Mouse (Mus musculus): ENCODE measurements around the gene Gm3739. TPM values are rescaled to one million over a fixed set of nuclear protein-coding genes. Genes with fewer than 3 reads are reported as not detected.
"Not testable (repeated sequence)": the region's sequence is repeated elsewhere in the genome, so short reads cannot be mapped to it uniquely, and the experiment has no call there.

Gm3739 gene
- polyA plus RNA-seq (2015; fragmentation: Nextera tagmentation; extraction: Ambion mirVana): 0.41 and 0.54 TPM in 2 replicates

GRCm38 (mm10) chr14:7314661-7315060, at the start of gene Gm3739:
TSS of gene Gm3739 (minus strand) at chr14:7315049.
- H3K9ac ChIP-seq (ENCODE audit: low read depth, low read length); H3K27me3 ChIP-seq (ENCODE audit: insufficient read depth, low read length); H3K36me3 ChIP-seq (ENCODE audit: insufficient read depth, low read length); H3K9me3 ChIP-seq (replicated peaks; ENCODE audit: low read length); H3K4me1 ChIP-seq (replicated peaks; ENCODE audit: insufficient read depth, low read length); DNase-seq (ENCODE audit: low spot score); H3K27ac ChIP-seq; ATAC-seq (replicated peaks; ENCODE audit: low FRiP score, low read depth): not testable (repeated sequence)
- peak within 1 kb of the TSS; percentile 62 for H3K4me2 ChIP-seq (ENCODE audit: low read length)
- 0% methylated on average over 17 of the region's 35 CpGs for WGBS
- peak within 1 kb of the TSS; percentile 34 for H3K4me3 ChIP-seq (replicated peaks; ENCODE audit: low read depth, low read length)

- not testable (repeated sequence) for ATAC-seq (replicated peaks; ENCODE audit: low FRiP score, low read depth); H3K4me3 ChIP-seq (replicated peaks; ENCODE audit: low read depth, low read length); H3K4me1 ChIP-seq (replicated peaks; ENCODE audit: insufficient read depth, low read length); H3K36me3 ChIP-seq (ENCODE audit: insufficient read depth, low read length); DNase-seq (ENCODE audit: low spot score); H3K27me3 ChIP-seq (ENCODE audit: insufficient read depth, low read length); H3K27ac ChIP-seq; H3K9me3 ChIP-seq (replicated peaks; ENCODE audit: low read length); H3K9ac ChIP-seq (ENCODE audit: low read depth, low read length); H3K4me2 ChIP-seq (ENCODE audit: low read length)
- no CpG with 5 or more reads among the region's 1 CpGs for WGBS
Measured at GRCm38 (mm10) chr14:7332295-7332694, 17.4 kb upstream of the Gm3739 start, which contains the start of gene Gm5797. TSS of gene Gm5797 (minus strand) at chr14:7332395.

- H3K27me3 ChIP-seq (ENCODE audit: insufficient read depth, low read length); ATAC-seq (replicated peaks; ENCODE audit: low FRiP score, low read depth); H3K27ac ChIP-seq; H3K9ac ChIP-seq (ENCODE audit: low read depth, low read length); H3K4me1 ChIP-seq (replicated peaks; ENCODE audit: insufficient read depth, low read length); H3K36me3 ChIP-seq (ENCODE audit: insufficient read depth, low read length); H3K9me3 ChIP-seq (replicated peaks; ENCODE audit: low read length): not testable (repeated sequence)
- peak overlapping the region; percentile 62 for H3K4me2 ChIP-seq (ENCODE audit: low read length)
- peak; percentile 0 for DNase-seq (ENCODE audit: low spot score)
- peak overlapping the region; percentile 34 for H3K4me3 ChIP-seq (replicated peaks; ENCODE audit: low read depth, low read length)
- WGBS: 3% methylated on average over 12 of the region's 19 CpGs
Measured at GRCm38 (mm10) chr14:7315093-7315492, 244 bp upstream of the Gm3739 start.

GRCm38 (mm10) chr14:7264614-7265013, 50.2 kb downstream of the Gm3739 start, which contains the start of gene Gm3727:
TSS of gene Gm3727 (minus strand) at chr14:7264714.
- H3K27me3 ChIP-seq (ENCODE audit: insufficient read depth, low read length); H3K4me3 ChIP-seq (replicated peaks; ENCODE audit: low read depth, low read length); H3K9ac ChIP-seq (ENCODE audit: low read depth, low read length); H3K36me3 ChIP-seq (ENCODE audit: insufficient read depth, low read length); DNase-seq (ENCODE audit: low spot score); H3K27ac ChIP-seq; ATAC-seq (replicated peaks; ENCODE audit: low FRiP score, low read depth); H3K4me2 ChIP-seq (ENCODE audit: low read length); H3K9me3 ChIP-seq (replicated peaks; ENCODE audit: low read length); H3K4me1 ChIP-seq (replicated peaks; ENCODE audit: insufficient read depth, low read length): not testable (repeated sequence)
- 86% methylated on average over 3 of the region's 3 CpGs for whole genome bisulfite sequencing

Other genes with a start within 250 kb of the Gm3739 start
- 0.70 and 0.83 TPM in 2 replicates for gene Gm3696, start 214.4 kb downstream of the Gm3739 start, polyA plus RNA-seq (2015; fragmentation: Nextera tagmentation; extraction: Ambion mirVana)
- gene Gm6676, start 189.6 kb downstream of the Gm3739 start, polyA plus RNA-seq (2015; fragmentation: Nextera tagmentation; extraction: Ambion mirVana): not detected in 2 replicates
- 2.9 and 3.2 TPM in 2 replicates for gene Gm3512, start 140.5 kb downstream of the Gm3739 start, polyA plus RNA-seq (2015; fragmentation: Nextera tagmentation; extraction: Ambion mirVana)
- gene Gm16434, start 120.5 kb downstream of the Gm3739 start, polyA plus RNA-seq (2015; fragmentation: Nextera tagmentation; extraction: Ambion mirVana): not detected in 2 replicates
- not detected in 2 replicates for gene Gm3727, start 50.3 kb downstream of the Gm3739 start, polyA plus RNA-seq (2015; fragmentation: Nextera tagmentation; extraction: Ambion mirVana)
- not detected in 2 replicates for gene Gm5797, start 17.3 kb upstream of the Gm3739 start, polyA plus RNA-seq (2015; fragmentation: Nextera tagmentation; extraction: Ambion mirVana)
- not detected in 2 replicates for gene Gm8374, start 50.1 kb upstream of the Gm3739 start, polyA plus RNA-seq (2015; fragmentation: Nextera tagmentation; extraction: Ambion mirVana)
- not detected in 2 replicates for gene Gm3755, start 135.9 kb upstream of the Gm3739 start, polyA plus RNA-seq (2015; fragmentation: Nextera tagmentation; extraction: Ambion mirVana)
- 0.18 and 0.42 TPM in 2 replicates for gene Gm3752, start 168.7 kb upstream of the Gm3739 start, polyA plus RNA-seq (2015; fragmentation: Nextera tagmentation; extraction: Ambion mirVana)